Mouse (Mus musculus): ENCODE data around the gene Insm1. TPM values are rescaled to one million over a fixed set of nuclear protein-coding genes. Genes with fewer than 3 reads are reported as not detected.

The Insm1 gene
- polyA plus RNA-seq (2014; fragmentation: Nextera tagmentation; extraction: Ambion mirVana) = not detected in 2 replicates

DNA sequence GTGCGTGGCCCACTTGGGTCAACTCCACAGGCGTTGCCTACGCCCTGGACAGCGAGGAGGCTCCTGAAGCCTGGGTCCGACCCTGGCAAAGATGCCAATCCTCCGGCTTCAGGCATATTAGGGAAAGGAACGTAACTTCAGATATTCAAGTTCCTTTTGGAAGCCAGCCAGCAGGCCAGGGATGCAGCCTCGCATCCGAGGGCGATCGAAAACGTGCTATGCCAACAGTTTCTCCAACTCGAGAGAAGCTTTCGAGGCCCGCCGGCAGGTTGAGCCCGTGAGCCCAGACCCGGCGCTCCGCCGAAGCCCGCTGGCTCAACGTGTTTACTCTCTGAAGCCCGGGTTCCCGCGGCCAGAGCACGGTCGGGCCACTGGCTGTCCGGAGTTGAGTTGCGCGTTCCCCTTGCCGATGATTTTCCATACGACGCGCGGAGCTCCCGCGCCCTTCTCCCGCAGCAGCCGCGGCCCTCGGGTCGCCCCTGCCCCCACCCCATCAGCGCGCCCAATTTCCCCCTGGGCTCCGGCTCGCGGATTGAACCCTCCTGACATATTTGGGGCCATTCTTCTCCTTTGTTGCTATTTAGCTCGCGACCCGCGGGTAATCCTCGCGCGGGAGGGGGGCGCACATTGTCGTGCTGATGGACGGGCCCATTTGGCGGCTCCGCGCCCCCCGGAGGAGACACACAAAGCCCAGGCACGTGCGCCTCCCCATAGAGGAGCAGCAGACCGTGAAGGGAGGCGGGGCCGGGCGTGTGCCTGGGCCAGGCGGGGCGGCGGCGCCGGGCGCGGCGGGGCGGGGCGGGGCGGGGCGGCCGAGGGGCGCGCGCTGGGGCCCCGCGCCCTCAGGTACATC, at the start of gene Insm1:
Gene Insm1 (plus strand): TSS at position 846 of the 853 bp plus-strand sequence.
- Histone ChIP-seq H3K36me3 (ENCODE audit: control insufficient read depth, insufficient read depth, low read length) (no peaks in the 10 kb centered on the region), H3K4me1 (ENCODE audit: control insufficient read depth in 2 of 2, insufficient read depth in 2 of 2, low read length in 2 of 2) (peaks cover 15 to 44% of the 10 kb centered on the region in 2 experiments), H3K9me3 (ENCODE audit: control insufficient read depth, low read length) (no peaks in the 10 kb centered on the region), H3K27me3 (ENCODE audit: control insufficient read depth, insufficient read depth, low read length) (peaks cover 91% of the 10 kb centered on the region), H3K27ac (replicated peaks in 1 of 2; ENCODE audit: control insufficient read depth in 1 of 2, insufficient read depth in 1 of 2, low read depth in 2 of 2, low read length in 2 of 2) (no peak within 1 kb of the TSS), H3K4me2 (ENCODE audit: low read length) (peak within 1 kb of the TSS; percentile 94), H3K4me3 (ENCODE audit: control insufficient read depth in 1 of 2, insufficient read depth in 1 of 2, low read depth in 1 of 2, low read length in 2 of 2) (peak within 1 kb of the TSS; percentile 46 to 52), H3K9ac (ENCODE audit: low read length) (no peak within 1 kb of the TSS)
- WGBS = under 1% methylated on average over 67 of the region's 86 CpGs
- ATAC-seq (ENCODE audit: insufficient number of reproducible peaks, insufficient read depth, low FRiP score, low read depth) = 0 out of 2 replicates have a peak, but pooled peaks have one; percentile 10

DNA sequence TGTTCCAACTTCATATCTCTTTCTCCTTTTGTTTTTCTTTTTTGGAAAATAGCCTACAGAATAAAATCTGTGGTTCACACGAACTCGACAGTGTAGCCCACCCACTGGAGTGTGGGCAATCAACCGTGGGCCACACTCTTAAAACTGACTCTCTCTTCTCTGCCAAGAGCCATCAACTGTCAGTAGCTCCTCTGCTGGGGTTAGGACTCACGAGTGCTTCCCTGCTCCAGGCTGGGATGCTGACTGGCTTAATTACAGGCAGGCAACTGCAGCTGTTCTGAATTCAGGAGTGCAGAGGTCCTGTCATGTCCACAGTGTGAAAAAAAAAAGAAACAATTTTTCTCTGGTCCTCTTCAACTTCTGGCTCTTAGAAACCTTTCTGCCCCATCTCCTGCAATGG, 49.6 kb upstream of the Insm1 start:
- Histone ChIP-seq H3K27ac (replicated peaks in 1 of 2; ENCODE audit: control insufficient read depth in 1 of 2, insufficient read depth in 1 of 2, low read depth in 2 of 2, low read length in 2 of 2) (no peak overlapping the region), H3K4me2 (ENCODE audit: low read length) (no peak overlapping the region), H3K27me3 (ENCODE audit: control insufficient read depth, insufficient read depth, low read length) (no peaks in the 10 kb centered on the region), H3K4me3 (ENCODE audit: control insufficient read depth in 1 of 2, insufficient read depth in 1 of 2, low read depth in 1 of 2, low read length in 2 of 2) (no peak overlapping the region), H3K9ac (ENCODE audit: low read length) (no peak overlapping the region), H3K36me3 (ENCODE audit: control insufficient read depth, insufficient read depth, low read length) (no peaks in the 10 kb centered on the region), H3K4me1 (ENCODE audit: control insufficient read depth in 2 of 2, insufficient read depth in 2 of 2, low read length in 2 of 2) (0 out of 4 replicates have a peak, but pooled peaks cover 0 to 2% of the 10 kb centered on the region in 2 experiments), H3K9me3 (ENCODE audit: control insufficient read depth, low read length) (no peaks in the 10 kb centered on the region)
- no peak for ATAC-seq (ENCODE audit: insufficient number of reproducible peaks, insufficient read depth, low FRiP score, low read depth)
- WGBS = 50% methylated on average over 4 of the region's 4 CpGs

DNA sequence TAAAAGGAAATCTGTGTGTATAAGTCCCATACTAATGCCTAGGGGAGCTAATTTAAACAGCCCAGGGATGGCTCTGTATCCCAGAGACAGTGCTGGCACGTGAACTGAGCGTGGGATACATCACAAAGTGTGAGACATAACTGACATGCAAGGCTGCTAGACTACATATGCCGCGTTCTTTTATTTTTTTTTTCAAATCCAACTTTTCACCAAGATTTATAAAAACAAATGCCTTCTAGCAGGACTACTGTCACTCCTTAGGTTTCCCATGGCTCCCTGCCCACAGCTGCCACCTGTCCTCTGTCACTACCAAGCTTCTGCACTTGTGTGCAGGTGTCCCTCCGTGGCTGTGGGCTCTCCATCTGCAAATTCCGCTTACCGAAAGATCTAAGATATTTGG, 47.5 kb upstream of the Insm1 start:
- Histone ChIP-seq H3K27ac (replicated peaks in 1 of 2; ENCODE audit: control insufficient read depth in 1 of 2, insufficient read depth in 1 of 2, low read depth in 2 of 2, low read length in 2 of 2) (no peak overlapping the region), H3K4me1 (ENCODE audit: control insufficient read depth in 2 of 2, insufficient read depth in 2 of 2, low read length in 2 of 2) (no peaks in the 10 kb centered on the region), H3K9me3 (ENCODE audit: control insufficient read depth, low read length) (no peaks in the 10 kb centered on the region), H3K9ac (ENCODE audit: low read length) (no peak overlapping the region), H3K36me3 (ENCODE audit: control insufficient read depth, insufficient read depth, low read length) (no peaks in the 10 kb centered on the region), H3K4me2 (ENCODE audit: low read length) (no peak overlapping the region), H3K27me3 (ENCODE audit: control insufficient read depth, insufficient read depth, low read length) (no peaks in the 10 kb centered on the region), H3K4me3 (ENCODE audit: control insufficient read depth in 1 of 2, insufficient read depth in 1 of 2, low read depth in 1 of 2, low read length in 2 of 2) (no peak overlapping the region)
- WGBS = 83% methylated on average over 7 of the region's 7 CpGs
- no peak for ATAC-seq (ENCODE audit: insufficient number of reproducible peaks, insufficient read depth, low FRiP score, low read depth)

DNA sequence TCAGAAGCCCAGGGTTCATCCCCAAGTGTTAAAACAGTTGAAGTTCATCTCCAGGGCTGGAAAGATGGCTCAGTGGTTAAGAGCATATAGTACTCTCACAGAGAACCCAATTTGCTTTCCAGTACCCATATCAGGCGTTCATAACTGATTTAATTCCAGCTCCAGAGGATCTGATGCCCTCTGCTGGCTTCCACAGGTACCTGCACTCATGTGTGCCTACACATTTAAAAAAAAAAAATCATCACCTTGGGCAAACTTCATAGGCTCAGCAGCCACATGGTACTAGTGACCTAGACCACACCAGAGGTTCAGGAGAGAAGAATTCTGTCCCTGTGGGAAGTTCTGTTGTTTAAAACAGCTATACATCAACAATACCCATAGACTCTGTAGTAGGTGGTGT, 43.0 kb upstream of the Insm1 start:
- ATAC-seq (ENCODE audit: insufficient number of reproducible peaks, insufficient read depth, low FRiP score, low read depth) = no peak
- no peak overlapping the region for H3K27ac ChIP-seq (replicated peaks in 1 of 2; ENCODE audit: control insufficient read depth in 1 of 2, insufficient read depth in 1 of 2, low read depth in 2 of 2, low read length in 2 of 2)
- H3K36me3 ChIP-seq (ENCODE audit: control insufficient read depth, insufficient read depth, low read length) = no peaks in the 10 kb centered on the region
- H3K4me1 ChIP-seq (ENCODE audit: control insufficient read depth in 2 of 2, insufficient read depth in 2 of 2, low read length in 2 of 2) = no peaks in the 10 kb centered on the region
- H3K9me3 ChIP-seq (ENCODE audit: control insufficient read depth, low read length) = no peaks in the 10 kb centered on the region
- WGBS = 65% methylated on average over 1 of the region's 1 CpGs
- H3K4me2 ChIP-seq (ENCODE audit: low read length) = no peak overlapping the region
- no peak overlapping the region for H3K9ac ChIP-seq (ENCODE audit: low read length)
- no peak overlapping the region for H3K4me3 ChIP-seq (ENCODE audit: control insufficient read depth in 1 of 2, insufficient read depth in 1 of 2, low read depth in 1 of 2, low read length in 2 of 2)
- H3K27me3 ChIP-seq (ENCODE audit: control insufficient read depth, insufficient read depth, low read length) = no peaks in the 10 kb centered on the region

DNA sequence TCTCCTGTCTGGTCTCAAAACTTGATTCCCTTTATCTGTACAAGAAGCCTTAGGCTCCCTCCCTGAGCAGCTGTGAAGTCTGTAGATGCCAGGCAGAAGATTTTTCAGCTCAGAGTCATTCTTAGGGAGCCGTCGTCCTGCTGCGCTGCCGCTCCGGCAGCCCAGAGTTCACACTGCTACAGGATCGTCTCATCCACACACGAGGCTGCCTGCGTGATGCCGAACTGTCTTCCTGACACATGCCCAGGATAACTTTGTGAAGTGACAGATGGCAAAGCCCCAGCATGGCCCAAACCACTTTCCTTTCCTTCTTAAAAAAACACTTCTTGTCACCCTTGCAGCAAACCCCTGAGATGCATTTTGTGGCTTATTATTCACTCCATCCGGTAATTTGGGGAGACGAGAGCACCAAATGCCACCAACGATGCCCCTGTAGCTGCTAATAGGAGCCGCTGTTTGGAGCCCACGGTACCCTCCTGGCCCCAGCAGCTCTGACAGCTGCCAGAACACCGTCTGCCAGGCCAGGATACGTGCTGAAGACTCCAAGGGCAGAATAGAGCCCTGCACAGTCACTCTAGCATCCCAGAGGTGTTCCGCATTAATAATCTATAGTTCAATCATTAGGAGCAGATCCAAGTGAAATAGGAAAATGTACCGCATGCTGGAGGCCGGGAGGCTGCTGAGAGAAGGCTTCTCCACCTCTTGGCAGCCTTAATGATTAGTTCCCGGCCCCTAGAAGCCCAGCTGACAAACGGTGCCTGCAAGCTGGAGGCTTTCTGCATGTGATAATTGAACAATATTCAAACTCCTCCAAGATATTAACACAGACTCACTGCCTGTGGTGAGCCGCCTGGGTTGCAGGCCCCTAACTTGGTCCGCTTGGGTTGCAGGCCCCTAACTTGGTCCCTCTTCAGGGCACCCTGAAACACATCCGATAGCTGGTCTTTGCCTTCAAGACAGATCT, 37.6 kb upstream of the Insm1 start:
- H3K9ac ChIP-seq (ENCODE audit: low read length) = no peak overlapping the region
- H3K4me1 ChIP-seq (ENCODE audit: control insufficient read depth in 2 of 2, insufficient read depth in 2 of 2, low read length in 2 of 2) = no peaks in the 10 kb centered on the region
- H3K9me3 ChIP-seq (ENCODE audit: control insufficient read depth, low read length) = no peaks in the 10 kb centered on the region
- ATAC-seq (ENCODE audit: insufficient number of reproducible peaks, insufficient read depth, low FRiP score, low read depth) = no peak
- H3K27me3 ChIP-seq (ENCODE audit: control insufficient read depth, insufficient read depth, low read length) = peaks cover 9% of the 10 kb centered on the region
- WGBS = 58% methylated on average over 24 of the region's 24 CpGs
- H3K4me2 ChIP-seq (ENCODE audit: low read length) = no peak overlapping the region
- H3K4me3 ChIP-seq (ENCODE audit: control insufficient read depth in 1 of 2, insufficient read depth in 1 of 2, low read depth in 1 of 2, low read length in 2 of 2) = no peak overlapping the region
- no peak overlapping the region for H3K27ac ChIP-seq (replicated peaks in 1 of 2; ENCODE audit: control insufficient read depth in 1 of 2, insufficient read depth in 1 of 2, low read depth in 2 of 2, low read length in 2 of 2)
- H3K36me3 ChIP-seq (ENCODE audit: control insufficient read depth, insufficient read depth, low read length) = no peaks in the 10 kb centered on the region

DNA sequence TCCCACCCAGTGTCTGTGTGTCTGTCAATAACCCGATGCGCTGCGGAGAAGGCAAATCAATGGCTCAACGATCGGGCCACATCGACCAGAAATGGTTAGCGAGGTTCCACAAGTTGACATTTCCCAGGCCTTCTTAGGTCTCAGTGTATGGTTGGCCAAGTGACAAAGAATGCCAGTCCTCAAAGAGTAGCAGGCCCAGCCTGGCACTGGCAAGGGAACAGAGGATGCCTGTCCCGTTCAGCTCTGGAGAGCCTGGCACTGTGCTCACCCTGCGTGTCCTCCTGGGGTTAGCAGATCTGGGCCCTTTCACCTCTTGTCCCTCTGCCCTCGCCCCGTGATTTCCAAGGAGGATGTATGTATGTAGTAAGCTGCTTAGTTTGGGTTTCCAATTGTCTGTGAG, 25.6 kb upstream of the Insm1 start:
- Histone ChIP-seq H3K36me3 (ENCODE audit: control insufficient read depth, insufficient read depth, low read length) (no peaks in the 10 kb centered on the region), H3K27ac (replicated peaks in 1 of 2; ENCODE audit: control insufficient read depth in 1 of 2, insufficient read depth in 1 of 2, low read depth in 2 of 2, low read length in 2 of 2) (no peak overlapping the region), H3K4me3 (ENCODE audit: control insufficient read depth in 1 of 2, insufficient read depth in 1 of 2, low read depth in 1 of 2, low read length in 2 of 2) (no peak overlapping the region), H3K4me2 (ENCODE audit: low read length) (no peak overlapping the region), H3K9me3 (ENCODE audit: control insufficient read depth, low read length) (no peaks in the 10 kb centered on the region), H3K27me3 (ENCODE audit: control insufficient read depth, insufficient read depth, low read length) (no peaks in the 10 kb centered on the region; the same call in 1 of the 2 replicates), H3K4me1 (ENCODE audit: control insufficient read depth in 2 of 2, insufficient read depth in 2 of 2, low read length in 2 of 2) (no peaks in the 10 kb centered on the region), H3K9ac (ENCODE audit: low read length) (no peak overlapping the region)
- ATAC-seq (ENCODE audit: insufficient number of reproducible peaks, insufficient read depth, low FRiP score, low read depth) = no peak
- WGBS = 91% methylated on average over 11 of the region's 11 CpGs

DNA sequence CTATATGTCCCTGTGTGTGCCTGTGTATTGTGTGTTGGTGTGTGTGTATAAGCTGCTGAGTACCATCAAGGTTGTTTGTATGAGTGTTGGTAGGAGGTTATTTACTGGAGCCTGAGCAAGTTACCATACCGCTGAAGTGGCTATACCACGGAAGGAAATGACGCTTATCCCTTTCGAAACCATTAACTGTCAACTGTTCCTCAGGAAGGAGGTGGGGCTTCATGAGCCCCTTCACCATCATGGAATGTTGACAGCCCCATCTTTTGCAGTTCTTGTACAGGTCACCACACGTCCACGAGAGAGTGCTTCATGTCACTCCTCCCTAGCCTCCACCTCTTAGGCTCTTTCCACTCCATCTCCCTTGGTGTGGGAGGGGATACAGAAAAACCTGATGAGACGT, 23.8 kb upstream of the Insm1 start:
- H3K27me3 ChIP-seq (ENCODE audit: control insufficient read depth, insufficient read depth, low read length) = no peaks in the 10 kb centered on the region
- H3K27ac ChIP-seq (replicated peaks in 1 of 2; ENCODE audit: control insufficient read depth in 1 of 2, insufficient read depth in 1 of 2, low read depth in 2 of 2, low read length in 2 of 2) = no peak overlapping the region
- no peaks in the 10 kb centered on the region for H3K9me3 ChIP-seq (ENCODE audit: control insufficient read depth, low read length)
- H3K4me1 ChIP-seq (ENCODE audit: control insufficient read depth in 2 of 2, insufficient read depth in 2 of 2, low read length in 2 of 2) = no peaks in the 10 kb centered on the region
- no peak overlapping the region for H3K4me2 ChIP-seq (ENCODE audit: low read length)
- WGBS = 54% methylated on average over 7 of the region's 7 CpGs
- no peak overlapping the region for H3K4me3 ChIP-seq (ENCODE audit: control insufficient read depth in 1 of 2, insufficient read depth in 1 of 2, low read depth in 1 of 2, low read length in 2 of 2)
- ATAC-seq (ENCODE audit: insufficient number of reproducible peaks, insufficient read depth, low FRiP score, low read depth) = no peak
- H3K9ac ChIP-seq (ENCODE audit: low read length) = no peak overlapping the region
- no peaks in the 10 kb centered on the region for H3K36me3 ChIP-seq (ENCODE audit: control insufficient read depth, insufficient read depth, low read length)

All from heart, embryonic 14.5 days (tissue).